Mouse (Mus musculus): ENCODE measurements around the gene Haus5. TPM values are rescaled to one million over a fixed set of nuclear protein-coding genes. Genes with fewer than 3 reads are reported as not detected.
A peak's percentile ranks its signal among the peaks of the same experiment; 100 is the strongest.

Gene Haus5
- polyA plus RNA-seq, 1 experiment from 2014 or later: 57.7 TPM

- Histone ChIP-seq H3K9ac (ENCODE audit: low read length) (no peak overlapping the region), H3K9me3 (ENCODE audit: control insufficient read depth, low read length) (0 out of 2 replicates have a peak, but pooled peaks cover 3% of the 10 kb centered on the region), H3K27me3 (ENCODE audit: control insufficient read depth, insufficient read depth, low read length) (no peaks in the 10 kb centered on the region), H3K4me3 (ENCODE audit: low read depth, low read length) (no peak overlapping the region), H3K4me2 (ENCODE audit: low read depth) (no peak overlapping the region), H3K36me3 (ENCODE audit: control insufficient read depth, insufficient read depth, low read length) (no peaks in the 10 kb centered on the region), H3K4me1 (ENCODE audit: control insufficient read depth, insufficient read depth, low read length) (no peaks in the 10 kb centered on the region), H3K27ac (ENCODE audit: low read depth, low read length) (no peak overlapping the region)
- ATAC-seq (ENCODE audit: insufficient read depth, low FRiP score, low TSS enrichment) (no peak), DNase-seq (ENCODE audit: low spot score) (no peak)
- 77% methylated on average over 5 of the region's 5 CpGs for WGBS
These were observed 17.1 kb upstream of the Haus5 start for GRCm38 (mm10) chr7:30681897-30682296.

GRCm38 (mm10) chr7:30678263-30678975, 13.6 kb upstream of the Haus5 start:
- no peak overlapping the region for H3K4me2 ChIP-seq (ENCODE audit: low read depth)

GRCm38 (mm10) chr7:30671480-30671879, 6.7 kb upstream of the Haus5 start, which contains the start of gene Pmis2:
Gene Pmis2 (minus strand): TSS chr7:30671605.
- Histone ChIP-seq H3K27me3 (ENCODE audit: control insufficient read depth, insufficient read depth, low read length) (no peaks in the 10 kb centered on the region), H3K4me2 (ENCODE audit: low read depth) (no peak within 1 kb of the TSS), H3K4me1 (ENCODE audit: control insufficient read depth, insufficient read depth, low read length) (no peaks in the 10 kb centered on the region), H3K9ac (ENCODE audit: low read length) (no peak within 1 kb of the TSS), H3K4me3 (ENCODE audit: low read depth, low read length) (no peak within 1 kb of the TSS), H3K36me3 (ENCODE audit: control insufficient read depth, insufficient read depth, low read length) (no peaks in the 10 kb centered on the region), H3K9me3 (ENCODE audit: control insufficient read depth, low read length) (no peaks in the 10 kb centered on the region), H3K27ac (ENCODE audit: low read depth, low read length) (no peak within 1 kb of the TSS)
- ATAC-seq (ENCODE audit: insufficient read depth, low FRiP score, low TSS enrichment) (no peak), DNase-seq (ENCODE audit: low spot score) (no peak)
- WGBS: 69% methylated on average over 9 of the region's 9 CpGs

More at GRCm38 (mm10) chr7:30678263-30678975, 13.6 kb upstream of the Haus5 start:
- Histone ChIP-seq H3K27me3 (ENCODE audit: control insufficient read depth, insufficient read depth, low read length) (no peaks in the 10 kb centered on the region), H3K36me3 (ENCODE audit: control insufficient read depth, insufficient read depth, low read length) (no peaks in the 10 kb centered on the region), H3K27ac (ENCODE audit: low read depth, low read length) (no peak overlapping the region), H3K4me3 (ENCODE audit: low read depth, low read length) (no peak overlapping the region), H3K4me1 (ENCODE audit: control insufficient read depth, insufficient read depth, low read length) (no peaks in the 10 kb centered on the region), H3K9ac (ENCODE audit: low read length) (no peak overlapping the region), H3K9me3 (ENCODE audit: control insufficient read depth, low read length) (0 out of 2 replicates have a peak, but pooled peaks cover 3% of the 10 kb centered on the region)
- WGBS: 69% methylated on average over 5 of the region's 5 CpGs
- DNase-seq (ENCODE audit: low spot score): no peak
- no peak for ATAC-seq (ENCODE audit: insufficient read depth, low FRiP score, low TSS enrichment)

- 47% methylated on average over 3 of the region's 3 CpGs for WGBS
- no peaks in the 10 kb centered on the region for H3K9me3 ChIP-seq (ENCODE audit: control insufficient read depth, low read length)
- DNase-seq (ENCODE audit: low spot score): no peak
- H3K4me2 ChIP-seq (ENCODE audit: low read depth): no peak overlapping the region
- no peak for ATAC-seq (ENCODE audit: insufficient read depth, low FRiP score, low TSS enrichment)
- H3K4me3 ChIP-seq (ENCODE audit: low read depth, low read length): no peak overlapping the region
- H3K36me3 ChIP-seq (ENCODE audit: control insufficient read depth, insufficient read depth, low read length): no peaks in the 10 kb centered on the region
- H3K27me3 ChIP-seq (ENCODE audit: control insufficient read depth, insufficient read depth, low read length): no peaks in the 10 kb centered on the region
- no peaks in the 10 kb centered on the region for H3K4me1 ChIP-seq (ENCODE audit: control insufficient read depth, insufficient read depth, low read length)
- no peak overlapping the region for H3K27ac ChIP-seq (ENCODE audit: low read depth, low read length)
- H3K9ac ChIP-seq (ENCODE audit: low read length): no peak overlapping the region
These were observed 4.4 kb upstream of the Haus5 start for GRCm38 (mm10) chr7:30669229-30669628.

- Histone ChIP-seq H3K4me2 (ENCODE audit: low read depth) (peak overlapping the region; percentile 85), H3K36me3 (ENCODE audit: control insufficient read depth, insufficient read depth, low read length) (no peaks in the 10 kb centered on the region), H3K4me1 (ENCODE audit: control insufficient read depth, insufficient read depth, low read length) (no peaks in the 10 kb centered on the region), H3K4me3 (ENCODE audit: low read depth, low read length) (peak overlapping the region; percentile 55), H3K27ac (ENCODE audit: low read depth, low read length) (no peak overlapping the region), H3K27me3 (ENCODE audit: control insufficient read depth, insufficient read depth, low read length) (no peaks in the 10 kb centered on the region), H3K9ac (ENCODE audit: low read length) (peak overlapping the region; percentile 55), H3K9me3 (ENCODE audit: control insufficient read depth, low read length) (no peaks in the 10 kb centered on the region)
- WGBS: 7% methylated on average over 11 of the region's 11 CpGs
- ATAC-seq (ENCODE audit: insufficient read depth, low FRiP score, low TSS enrichment) (0 out of 2 replicates have a peak, but pooled peaks have one; percentile 46), DNase-seq (ENCODE audit: low spot score) (no peak)
These were observed 527 bp upstream of the Haus5 start for GRCm38 (mm10) chr7:30665321-30665720.

GRCm38 (mm10) chr7:30649591-30650540, 14.9 kb downstream of the Haus5 start, which contains the start of gene Rbm42:
Gene Rbm42 (minus strand): TSS chr7:30650317.
- WGBS: 2% methylated on average over 59 of the region's 59 CpGs
- Histone ChIP-seq H3K27me3 (ENCODE audit: control insufficient read depth, insufficient read depth, low read length) (no peaks in the 10 kb centered on the region), H3K4me2 (ENCODE audit: low read depth) (peak within 1 kb of the TSS; percentile 91), H3K4me3 (ENCODE audit: low read depth, low read length) (peak within 1 kb of the TSS; percentile 84), H3K4me1 (ENCODE audit: control insufficient read depth, insufficient read depth, low read length) (no peaks in the 10 kb centered on the region), H3K27ac (ENCODE audit: low read depth, low read length) (no peak within 1 kb of the TSS), H3K36me3 (ENCODE audit: control insufficient read depth, insufficient read depth, low read length) (peaks cover 14% of the 10 kb centered on the region), H3K9me3 (ENCODE audit: control insufficient read depth, low read length) (no peaks in the 10 kb centered on the region), H3K9ac (ENCODE audit: low read length) (peak within 1 kb of the TSS; percentile 91)
- ATAC-seq (ENCODE audit: insufficient read depth, low FRiP score, low TSS enrichment) (peak; percentile 99), DNase-seq (ENCODE audit: low spot score) (peak; percentile 98)

- Histone ChIP-seq H3K9ac (ENCODE audit: low read length) (no peak overlapping the region), H3K9me3 (ENCODE audit: control insufficient read depth, low read length) (no peaks in the 10 kb centered on the region), H3K36me3 (ENCODE audit: control insufficient read depth, insufficient read depth, low read length) (peaks cover 7% of the 10 kb centered on the region; the same call in 1 of the 2 replicates), H3K4me2 (ENCODE audit: low read depth) (no peak overlapping the region), H3K27me3 (ENCODE audit: control insufficient read depth, insufficient read depth, low read length) (peaks cover 24% of the 10 kb centered on the region), H3K27ac (ENCODE audit: low read depth, low read length) (no peak overlapping the region), H3K4me3 (ENCODE audit: low read depth, low read length) (no peak overlapping the region), H3K4me1 (ENCODE audit: control insufficient read depth, insufficient read depth, low read length) (no peaks in the 10 kb centered on the region)
- DNase-seq (ENCODE audit: low spot score) (no peak), ATAC-seq (ENCODE audit: insufficient read depth, low FRiP score, low TSS enrichment) (no peak)
- WGBS: 22% methylated on average over 4 of the region's 4 CpGs
These were observed 25.7 kb downstream of the Haus5 start for GRCm38 (mm10) chr7:30639083-30639482.

GRCm38 (mm10) chr7:30636395-30636794, 28.4 kb downstream of the Haus5 start:
- no peaks in the 10 kb centered on the region for H3K4me1 ChIP-seq (ENCODE audit: control insufficient read depth, insufficient read depth, low read length)
- H3K9ac ChIP-seq (ENCODE audit: low read length): no peak overlapping the region
- H3K4me2 ChIP-seq (ENCODE audit: low read depth): no peak overlapping the region
- WGBS: 26% methylated on average over 11 of the region's 11 CpGs
- ATAC-seq (ENCODE audit: insufficient read depth, low FRiP score, low TSS enrichment) (no peak), DNase-seq (ENCODE audit: low spot score) (no peak)
- peaks cover 4% of the 10 kb centered on the region; the same call in 1 of the 2 replicates for H3K36me3 ChIP-seq (ENCODE audit: control insufficient read depth, insufficient read depth, low read length)
- no peaks in the 10 kb centered on the region for H3K9me3 ChIP-seq (ENCODE audit: control insufficient read depth, low read length)
- peaks cover 47% of the 10 kb centered on the region for H3K27me3 ChIP-seq (ENCODE audit: control insufficient read depth, insufficient read depth, low read length)
- no peak overlapping the region for H3K4me3 ChIP-seq (ENCODE audit: low read depth, low read length)
- no peak overlapping the region for H3K27ac ChIP-seq (ENCODE audit: low read depth, low read length)
